Mouse (Mus musculus): ENCODE measurements around the gene Fth1. TPM values are rescaled to one million over a fixed set of nuclear protein-coding genes. Genes with fewer than 3 reads are reported as not detected.
"Not testable (repeated sequence)": the region's sequence is repeated elsewhere in the genome, so short reads cannot be mapped to it uniquely, and the experiment has no call there.

Gene Fth1
- polyA plus RNA-seq, 1 experiment from 2014 or later, result 1,941 TPM

DNA sequence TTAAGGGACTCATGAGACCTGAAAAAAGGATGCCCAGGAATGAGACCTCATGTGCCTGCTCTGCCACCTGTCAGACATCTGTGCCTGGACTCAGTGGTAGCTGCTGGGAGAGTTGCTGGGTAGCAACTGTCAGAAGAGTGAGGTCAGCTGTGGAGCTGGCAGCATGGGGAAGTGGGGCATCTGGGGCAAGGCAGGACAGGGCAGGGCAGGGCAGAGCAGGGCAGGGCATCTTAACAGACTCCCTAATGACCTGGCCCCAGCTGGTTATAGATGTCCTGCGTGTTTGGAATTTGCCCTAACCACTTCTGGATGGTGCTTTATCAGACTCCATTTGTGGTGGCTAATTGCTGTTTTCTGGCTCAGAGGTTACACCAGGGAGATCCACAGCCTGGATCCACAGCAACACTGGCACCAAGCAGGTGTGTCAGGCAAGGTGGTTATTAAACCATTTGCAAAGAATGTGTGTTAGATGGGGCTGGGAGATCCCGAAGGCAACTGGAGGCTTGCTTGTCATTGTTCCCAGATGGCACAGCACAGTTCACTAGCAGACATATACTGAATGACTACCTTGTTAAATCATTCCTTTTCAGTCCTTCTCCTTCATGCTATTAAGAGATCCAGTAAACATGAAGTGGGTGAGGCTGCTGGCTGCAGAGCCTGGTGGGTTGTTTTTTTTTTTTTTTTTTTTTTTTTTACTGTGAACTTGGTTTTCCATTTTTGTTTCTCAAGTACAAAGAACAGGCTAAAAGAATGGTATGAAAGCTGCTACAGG is 14.1 kb upstream of the Fth1 start:
- Histone ChIP-seq H3K9ac (no peak overlapping the region), H3K4me3 (replicated peaks) (no peak overlapping the region), H3K27me3 (replicated peaks) (no peaks in the 10 kb centered on the region), H3K36me3 (no peaks in the 10 kb centered on the region), H3K4me1 (replicated peaks) (peaks cover 9% of the 10 kb centered on the region; the same call in 1 of the 2 replicates), H3K4me2 (replicated peaks) (no peak overlapping the region), H3K27ac (no peak overlapping the region), H3K9me3 (no peaks in the 10 kb centered on the region)
- 51% methylated on average over 2 of the region's 2 CpGs for WGBS
- ATAC-seq, result peak; percentile 81

DNA sequence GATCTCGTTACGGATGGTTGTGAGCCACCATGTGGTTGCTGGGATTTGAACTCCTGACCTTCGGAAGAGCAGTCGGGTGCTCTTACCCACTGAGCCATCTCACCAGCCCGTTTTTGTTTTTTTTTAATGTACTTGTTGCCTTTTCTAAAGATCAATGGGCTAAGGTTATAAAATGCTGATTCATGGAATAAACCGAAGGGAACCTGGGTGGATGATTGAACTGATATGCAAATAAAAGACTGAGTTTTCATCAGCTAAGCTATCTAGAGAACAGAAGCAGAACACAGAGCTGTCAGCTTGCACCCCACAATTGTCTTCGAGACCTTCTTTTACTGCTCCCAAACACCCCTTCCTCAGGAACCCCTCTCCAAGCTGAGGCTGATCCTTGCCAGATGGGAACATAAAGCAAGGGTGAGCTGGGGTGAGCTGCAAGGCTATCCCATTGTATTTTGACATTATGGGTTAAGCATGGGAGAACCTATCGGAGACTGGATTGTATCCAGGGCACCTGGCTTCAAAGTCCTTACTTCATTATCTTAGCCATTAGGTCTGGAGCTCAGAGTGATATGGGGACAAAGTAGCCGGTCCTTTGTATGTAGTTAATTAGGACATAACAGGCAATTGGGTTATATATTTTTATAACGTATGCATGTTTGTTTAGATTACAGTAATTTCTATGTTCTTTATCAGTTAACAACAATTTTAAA is 12.2 kb upstream of the Fth1 start:
- Histone ChIP-seq H3K9ac (no peak overlapping the region), H3K27ac (no peak overlapping the region), H3K4me2 (replicated peaks) (no peak overlapping the region), H3K4me1 (replicated peaks) (peaks cover 9% of the 10 kb centered on the region; the same call in 1 of the 2 replicates), H3K36me3 (no peaks in the 10 kb centered on the region), H3K9me3 (no peaks in the 10 kb centered on the region), H3K27me3 (replicated peaks) (no peaks in the 10 kb centered on the region), H3K4me3 (replicated peaks) (no peak overlapping the region)
- WGBS, result 77% methylated on average over 10 of the region's 10 CpGs
- ATAC-seq, result no peak

DNA sequence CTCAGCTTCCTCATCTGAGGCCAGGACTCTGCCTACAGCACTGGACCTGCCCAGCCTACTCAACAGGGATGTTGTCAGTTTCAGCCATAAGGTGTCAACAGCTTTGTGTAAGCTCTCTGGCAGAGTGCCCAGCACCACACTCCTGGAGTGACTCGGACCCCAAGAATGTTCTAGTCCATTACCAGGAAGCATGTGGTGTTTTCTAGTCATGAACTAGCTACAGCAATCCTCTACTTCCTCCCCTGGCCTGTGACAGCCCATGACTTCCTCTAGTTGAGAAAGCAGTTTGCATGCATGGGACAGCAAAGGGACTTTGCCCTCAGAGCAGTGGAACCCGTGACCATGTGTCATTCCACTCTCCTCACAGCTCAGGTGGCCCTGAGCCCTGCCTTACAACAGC is 5.5 kb upstream of the Fth1 start:
- not testable (repeated sequence) for H3K27ac ChIP-seq; H3K4me1 ChIP-seq (replicated peaks); H3K36me3 ChIP-seq; H3K9me3 ChIP-seq; H3K4me2 ChIP-seq (replicated peaks); H3K4me3 ChIP-seq (replicated peaks); H3K9ac ChIP-seq; H3K27me3 ChIP-seq (replicated peaks)
- ATAC-seq, result peak; percentile 77
- WGBS, result 45% methylated on average over 2 of the region's 2 CpGs

DNA sequence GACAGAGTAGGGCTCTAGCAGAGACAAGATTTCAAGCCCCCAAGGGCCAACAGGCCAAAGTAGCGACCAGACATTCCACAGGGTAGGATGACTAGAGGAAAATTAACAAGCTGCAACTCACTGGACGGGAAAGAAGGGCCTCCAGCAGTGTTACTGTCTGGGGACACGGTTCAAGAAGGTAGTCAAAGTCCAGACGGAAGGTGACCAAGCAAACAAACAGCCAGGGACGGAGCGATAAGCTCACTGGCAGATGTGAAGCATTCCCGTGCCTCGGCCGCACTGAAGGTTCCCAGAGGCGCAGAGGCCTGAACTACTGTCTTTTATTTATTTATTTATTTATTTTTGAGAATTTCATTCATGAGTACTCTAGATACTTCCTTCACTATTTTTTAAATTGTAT is 3.3 kb upstream of the Fth1 start:
- H3K4me2 ChIP-seq (replicated peaks), result peak overlapping the region; percentile 23; the same call in 1 of the 2 replicates
- H3K36me3 ChIP-seq, result no peaks in the 10 kb centered on the region
- no peak overlapping the region for H3K4me3 ChIP-seq (replicated peaks)
- peak; percentile 65 for ATAC-seq
- H3K9me3 ChIP-seq, result no peaks in the 10 kb centered on the region
- H3K27me3 ChIP-seq (replicated peaks), result no peaks in the 10 kb centered on the region
- 51% methylated on average over 10 of the region's 10 CpGs for WGBS
- peaks cover 11% of the 10 kb centered on the region; the same call in 1 of the 2 replicates for H3K4me1 ChIP-seq (replicated peaks)
- peak overlapping the region; percentile 51; the same call in 1 of the 2 replicates for H3K27ac ChIP-seq
- H3K9ac ChIP-seq, result no peak overlapping the region

DNA sequence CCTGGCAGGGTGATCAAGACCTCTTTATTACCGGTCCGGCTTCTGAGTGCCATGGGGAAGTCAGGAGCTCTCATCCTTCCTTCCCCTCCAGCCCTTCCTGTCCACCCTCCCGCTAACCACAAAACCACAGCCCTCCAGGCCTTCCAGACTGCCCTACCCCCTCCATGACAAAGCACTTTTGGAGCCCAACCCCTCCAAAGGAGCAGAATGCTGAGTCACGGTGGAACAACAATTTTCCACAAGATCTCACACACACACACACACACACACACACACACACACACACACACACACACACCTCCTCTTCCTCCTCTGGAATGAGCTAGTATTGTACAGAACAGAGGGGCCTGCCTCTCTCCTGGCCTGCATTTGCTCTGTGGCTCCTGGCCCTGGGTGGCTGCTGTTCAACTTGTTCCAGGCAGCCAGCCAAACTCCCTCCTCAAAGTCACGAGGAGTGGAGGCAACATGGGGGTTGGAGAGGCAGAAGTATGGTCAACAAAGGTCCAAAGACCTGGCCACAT is 1.9 kb upstream of the Fth1 start:
- no peak for ATAC-seq
- Histone ChIP-seq H3K9me3 (no peaks in the 10 kb centered on the region), H3K4me1 (replicated peaks) (peaks cover 11% of the 10 kb centered on the region; the same call in 1 of the 2 replicates), H3K27ac (no peak overlapping the region), H3K9ac (no peak overlapping the region), H3K4me2 (replicated peaks) (no peak overlapping the region), H3K27me3 (replicated peaks) (no peaks in the 10 kb centered on the region), H3K36me3 (no peaks in the 10 kb centered on the region), H3K4me3 (replicated peaks) (no peak overlapping the region)
- WGBS, result 56% methylated on average over 5 of the region's 5 CpGs

DNA sequence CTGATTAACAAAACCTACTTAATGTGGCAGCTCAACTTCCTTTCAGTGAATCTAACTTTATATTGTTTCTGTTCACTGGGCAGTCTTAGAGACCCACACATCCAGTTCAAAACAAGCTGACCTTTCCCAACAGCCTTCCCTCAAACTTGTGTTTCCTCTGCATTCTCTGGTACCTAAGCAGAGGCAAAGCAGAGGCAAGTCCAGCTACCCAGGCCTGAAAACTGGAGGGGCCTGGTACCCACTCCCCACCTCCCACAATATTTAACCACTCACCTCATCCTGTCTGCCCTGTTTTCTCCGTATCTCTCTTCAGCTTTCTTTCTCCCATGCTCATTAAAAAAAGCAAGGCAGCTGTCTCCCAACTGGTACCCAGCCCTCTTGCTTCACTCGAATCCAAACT is 1.2 kb upstream of the Fth1 start:
- peaks cover 18% of the 10 kb centered on the region for H3K4me1 ChIP-seq (replicated peaks)
- H3K36me3 ChIP-seq, result peaks cover 2% of the 10 kb centered on the region; the same call in 1 of the 2 replicates
- no peaks in the 10 kb centered on the region for H3K9me3 ChIP-seq
- H3K9ac ChIP-seq, result no peak overlapping the region
- no peak overlapping the region for H3K4me3 ChIP-seq (replicated peaks)
- ATAC-seq, result no peak
- H3K27ac ChIP-seq, result no peak overlapping the region
- WGBS, result 78% methylated on average over 2 of the region's 2 CpGs
- no peaks in the 10 kb centered on the region for H3K27me3 ChIP-seq (replicated peaks)
- no peak overlapping the region for H3K4me2 ChIP-seq (replicated peaks)

DNA sequence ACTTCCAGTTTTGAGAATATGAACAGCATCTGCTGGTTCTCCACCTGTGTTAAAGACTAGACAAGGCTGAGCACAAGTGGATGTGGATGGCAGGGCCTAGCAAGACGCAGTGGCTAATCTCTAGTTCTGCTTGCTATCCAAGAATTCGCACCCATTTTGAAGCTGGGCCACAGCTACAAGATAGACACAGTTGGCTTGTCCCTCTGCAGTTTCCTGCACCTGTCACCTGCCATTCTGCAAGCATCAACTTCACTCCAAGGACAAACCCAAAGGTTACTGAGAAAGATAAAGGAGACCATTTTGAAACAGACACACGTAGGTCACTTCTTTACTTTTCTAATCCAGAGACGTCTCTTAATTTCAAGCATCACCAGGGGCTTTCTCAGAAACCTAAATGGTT is 1.2 kb downstream of the Fth1 start:
- H3K4me2 ChIP-seq (replicated peaks), result peak overlapping the region; percentile 74
- H3K9ac ChIP-seq, result peak overlapping the region; percentile 55
- H3K4me1 ChIP-seq (replicated peaks), result peaks cover 24% of the 10 kb centered on the region
- H3K4me3 ChIP-seq (replicated peaks), result peak overlapping the region; percentile 83; the same call in 1 of the 2 replicates
- peaks cover 15% of the 10 kb centered on the region; the same call in 1 of the 2 replicates for H3K36me3 ChIP-seq
- H3K27me3 ChIP-seq (replicated peaks), result no peaks in the 10 kb centered on the region
- WGBS, result 67% methylated on average over 4 of the region's 4 CpGs
- H3K9me3 ChIP-seq, result no peaks in the 10 kb centered on the region
- peak overlapping the region; percentile 96 for H3K27ac ChIP-seq
- ATAC-seq, result no peak

DNA sequence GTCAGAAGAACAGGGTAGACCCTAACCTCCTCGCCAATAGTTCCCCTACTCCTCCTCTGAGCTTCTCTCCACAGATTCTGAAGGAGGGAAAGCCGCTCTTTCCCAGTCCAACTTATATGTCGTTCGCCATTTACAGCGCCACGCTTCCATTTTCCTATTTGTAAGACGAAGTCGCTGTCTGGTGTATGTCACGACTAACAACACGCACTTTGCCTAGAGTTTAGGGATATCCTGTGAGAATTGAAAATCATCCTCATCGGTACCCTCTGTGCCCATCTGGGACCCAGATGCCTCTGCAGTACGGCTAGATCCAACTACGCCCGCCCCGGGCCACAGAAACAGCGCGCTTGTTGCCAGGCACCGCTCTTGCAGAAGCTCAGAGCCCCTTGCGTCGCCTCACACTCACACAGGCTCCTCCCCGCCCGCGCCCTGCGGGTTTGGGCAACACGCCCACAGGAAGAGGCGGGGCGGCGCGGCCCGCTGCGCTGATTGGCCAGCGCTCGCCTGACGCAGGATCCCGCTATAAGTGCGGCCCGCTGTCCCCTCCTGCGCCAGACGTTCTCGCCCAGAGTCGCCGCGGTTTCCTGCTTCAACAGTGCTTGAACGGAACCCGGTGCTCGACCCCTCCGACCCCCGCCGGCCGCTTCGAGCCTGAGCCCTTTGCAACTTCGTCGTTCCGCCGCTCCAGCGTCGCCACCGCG is 1.9 kb downstream of the Fth1 start:
- no peaks in the 10 kb centered on the region for H3K9me3 ChIP-seq
- WGBS, result under 1% methylated on average over 59 of the region's 59 CpGs
- H3K4me3 ChIP-seq (replicated peaks), result peak overlapping the region; percentile 83
- peak overlapping the region; percentile 91 for H3K9ac ChIP-seq
- peaks cover 15% of the 10 kb centered on the region; the same call in 1 of the 2 replicates for H3K36me3 ChIP-seq
- no peaks in the 10 kb centered on the region for H3K27me3 ChIP-seq (replicated peaks)
- peak overlapping the region; percentile 96 for H3K27ac ChIP-seq
- H3K4me2 ChIP-seq (replicated peaks), result peak overlapping the region; percentile 74
- peak; percentile 99 for ATAC-seq
- H3K4me1 ChIP-seq (replicated peaks), result peaks cover 24% of the 10 kb centered on the region

DNA sequence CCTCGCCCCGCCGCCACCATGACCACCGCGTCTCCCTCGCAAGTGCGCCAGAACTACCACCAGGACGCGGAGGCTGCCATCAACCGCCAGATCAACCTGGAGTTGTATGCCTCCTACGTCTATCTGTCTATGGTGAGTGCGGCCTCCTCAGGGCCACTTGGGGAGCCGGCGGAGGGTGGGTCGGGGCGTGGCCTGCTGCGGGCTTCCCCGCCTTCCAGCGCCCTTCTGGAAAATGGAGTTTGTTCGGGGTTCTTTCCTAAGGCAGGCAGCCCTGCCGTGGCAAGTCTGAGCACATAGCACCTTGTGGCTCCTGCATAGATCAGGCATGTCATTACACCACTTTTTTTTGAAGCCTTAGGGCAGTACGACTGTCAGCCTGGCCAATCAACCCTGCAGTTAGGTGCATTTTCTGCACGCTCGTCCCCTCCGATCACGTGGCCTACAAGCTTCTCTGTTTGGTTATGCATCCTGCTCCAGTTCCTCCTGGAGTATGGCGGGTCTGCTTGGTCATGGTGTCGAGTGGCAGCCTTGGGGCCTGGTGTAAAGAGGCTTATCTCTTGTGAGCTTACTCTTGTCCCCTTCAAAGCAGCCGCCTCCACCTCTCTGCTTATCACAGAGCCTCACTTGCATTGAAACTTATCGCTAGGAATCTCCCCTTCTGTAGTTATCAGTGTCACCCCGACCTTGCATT is 2.6 kb downstream of the Fth1 start:
- no peaks in the 10 kb centered on the region for H3K9me3 ChIP-seq
- H3K27ac ChIP-seq, result peak overlapping the region; percentile 96
- H3K4me1 ChIP-seq (replicated peaks), result peaks cover 24% of the 10 kb centered on the region
- under 1% methylated on average over 31 of the region's 31 CpGs for WGBS
- peak; percentile 87 for ATAC-seq
- peak overlapping the region; percentile 71 for H3K4me2 ChIP-seq (replicated peaks)
- peak overlapping the region; percentile 83 for H3K4me3 ChIP-seq (replicated peaks)
- H3K27me3 ChIP-seq (replicated peaks), result no peaks in the 10 kb centered on the region
- peak overlapping the region; percentile 91 for H3K9ac ChIP-seq
- H3K36me3 ChIP-seq, result peaks cover 15% of the 10 kb centered on the region; the same call in 1 of the 2 replicates

DNA sequence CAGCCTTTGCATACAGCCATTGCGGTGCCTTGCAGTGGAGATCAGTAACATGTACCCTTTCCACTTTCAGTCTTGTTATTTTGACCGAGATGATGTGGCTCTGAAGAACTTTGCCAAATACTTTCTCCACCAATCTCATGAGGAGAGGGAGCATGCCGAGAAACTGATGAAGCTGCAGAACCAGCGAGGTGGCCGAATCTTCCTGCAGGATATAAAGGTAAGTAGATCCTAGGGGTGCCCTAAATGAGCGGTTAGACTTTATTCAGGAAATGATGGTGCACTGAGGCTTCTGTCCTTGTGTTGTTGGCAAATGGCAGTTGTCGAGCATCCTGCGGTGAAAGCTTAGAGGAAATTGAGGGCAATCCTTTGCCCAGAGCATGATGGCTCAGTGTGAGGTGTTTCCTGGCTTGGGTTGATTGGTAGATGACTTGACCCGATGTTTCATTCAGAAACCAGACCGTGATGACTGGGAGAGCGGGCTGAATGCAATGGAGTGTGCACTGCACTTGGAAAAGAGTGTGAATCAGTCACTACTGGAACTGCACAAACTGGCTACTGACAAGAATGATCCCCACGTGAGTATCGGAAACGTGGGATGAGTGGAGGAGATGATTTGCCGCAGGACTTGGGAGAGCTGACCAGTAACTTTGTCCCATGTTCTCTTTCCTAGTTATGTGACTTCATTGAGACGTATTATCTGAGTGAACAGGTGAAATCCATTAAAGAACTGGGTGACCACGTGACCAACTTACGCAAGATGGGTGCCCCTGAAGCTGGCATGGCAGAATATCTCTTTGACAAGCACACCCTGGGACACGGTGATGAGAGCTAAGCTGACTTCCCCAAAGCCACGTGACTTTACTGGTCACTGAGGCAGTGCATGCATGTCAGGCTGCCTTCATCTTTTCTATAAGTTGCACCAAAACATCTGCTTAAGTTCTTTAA is 4.0 kb downstream of the Fth1 start:
- Histone ChIP-seq H3K27ac (no peak overlapping the region), H3K4me1 (replicated peaks) (peaks cover 17% of the 10 kb centered on the region), H3K36me3 (peaks cover 15% of the 10 kb centered on the region; the same call in 1 of the 2 replicates), H3K9ac (no peak overlapping the region; the same call in 1 of the 2 replicates), H3K9me3 (no peaks in the 10 kb centered on the region), H3K27me3 (replicated peaks) (no peaks in the 10 kb centered on the region), H3K4me3 (replicated peaks) (peak overlapping the region; percentile 83), H3K4me2 (replicated peaks) (peak overlapping the region; percentile 71)
- 89% methylated on average over 20 of the region's 20 CpGs for WGBS
- ATAC-seq, result no peak

All from intestine, embryonic 15.5 days (tissue).